Mouse (Mus musculus): ENCODE measurements at regions not wholly inside any gene's neighbourhood (a gene's known extent, or its start where the extent isn't known, plus 50 kb on each side); places are given as distances from the start of the nearest gene placed in this dataset.

DNA sequence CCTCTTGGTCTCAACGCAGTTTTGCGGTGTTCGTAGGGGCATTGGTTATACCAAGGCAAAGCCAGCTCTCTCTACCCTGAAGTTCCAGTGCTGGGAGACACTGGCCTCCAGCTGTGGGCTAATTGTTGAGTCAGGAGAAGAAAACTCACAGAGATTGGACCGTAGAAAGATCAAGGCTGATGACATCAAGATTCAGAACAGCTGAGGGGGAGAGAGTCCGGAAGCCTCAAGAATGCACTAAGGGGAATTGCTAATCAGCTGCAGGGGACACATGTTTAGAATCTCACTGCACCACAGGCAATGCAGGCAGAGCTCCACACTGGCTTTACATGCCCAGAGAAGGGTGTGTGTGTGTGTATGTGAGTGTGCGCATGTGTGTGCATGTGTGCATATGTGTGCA, 59.6 kb upstream of the Prickle1 start:
- DNase-seq (ENCODE audit: extremely low spot score, low read depth, low spot score) = no peak

DNA sequence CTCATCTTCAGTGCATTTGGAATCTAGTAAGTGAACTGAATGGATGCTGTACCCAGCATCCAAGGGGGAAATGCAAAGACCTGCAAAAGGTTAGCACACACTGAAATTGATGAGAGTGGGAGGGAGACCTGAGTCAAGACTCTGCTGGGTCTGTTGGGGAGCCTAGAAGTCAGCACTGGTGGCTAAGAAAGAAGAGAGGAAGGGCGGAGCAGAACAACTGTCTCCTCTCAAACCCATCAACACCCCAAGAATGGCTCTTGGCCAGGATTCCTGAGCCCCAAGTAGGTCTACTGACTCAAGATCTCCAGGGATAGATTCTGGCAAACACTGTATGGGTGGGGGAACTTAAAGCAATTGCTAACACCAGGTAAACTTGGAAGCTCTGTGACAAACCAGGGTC, 57.7 kb upstream of the Prickle1 start:
- no peak for DNase-seq (ENCODE audit: extremely low spot score, low read depth, low spot score)

DNA sequence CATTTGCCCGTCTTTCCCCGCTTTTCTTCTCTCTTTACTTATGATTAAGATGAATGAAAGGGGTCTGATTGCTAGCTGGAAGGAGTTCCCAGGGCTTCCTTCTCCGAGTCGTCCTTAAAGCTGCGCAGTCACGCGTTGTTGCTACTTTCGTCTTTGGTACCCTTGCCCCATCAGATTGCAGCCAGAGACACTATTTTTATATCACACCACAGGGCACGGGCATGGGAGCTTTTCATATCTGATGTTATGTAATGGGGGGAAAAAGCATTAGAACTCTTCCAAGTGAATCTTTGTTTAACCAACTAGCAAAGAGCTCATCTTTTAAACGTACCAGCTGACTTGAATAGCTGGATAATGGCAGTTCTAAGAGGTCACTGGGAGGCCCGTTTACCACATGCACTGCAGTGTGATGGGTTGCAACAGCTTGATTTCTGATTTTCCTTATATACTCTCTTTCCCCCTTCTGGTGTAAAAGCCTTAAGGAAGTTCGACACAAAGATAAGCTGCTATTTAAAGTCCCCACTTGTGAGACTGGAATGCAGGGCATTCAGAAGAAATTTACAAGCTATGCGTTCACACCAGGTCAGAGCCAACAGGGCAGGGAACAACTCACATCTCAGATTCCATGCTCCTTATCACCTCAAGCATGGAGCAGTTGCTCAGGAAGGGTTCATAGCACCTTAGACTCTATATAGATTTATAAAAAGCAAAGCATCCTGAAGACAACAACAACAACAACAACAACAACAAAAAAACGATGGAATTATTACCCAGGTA, 55.5 kb upstream of the Prickle1 start:
- no peak for DNase-seq (ENCODE audit: extremely low spot score, low read depth, low spot score)

DNA sequence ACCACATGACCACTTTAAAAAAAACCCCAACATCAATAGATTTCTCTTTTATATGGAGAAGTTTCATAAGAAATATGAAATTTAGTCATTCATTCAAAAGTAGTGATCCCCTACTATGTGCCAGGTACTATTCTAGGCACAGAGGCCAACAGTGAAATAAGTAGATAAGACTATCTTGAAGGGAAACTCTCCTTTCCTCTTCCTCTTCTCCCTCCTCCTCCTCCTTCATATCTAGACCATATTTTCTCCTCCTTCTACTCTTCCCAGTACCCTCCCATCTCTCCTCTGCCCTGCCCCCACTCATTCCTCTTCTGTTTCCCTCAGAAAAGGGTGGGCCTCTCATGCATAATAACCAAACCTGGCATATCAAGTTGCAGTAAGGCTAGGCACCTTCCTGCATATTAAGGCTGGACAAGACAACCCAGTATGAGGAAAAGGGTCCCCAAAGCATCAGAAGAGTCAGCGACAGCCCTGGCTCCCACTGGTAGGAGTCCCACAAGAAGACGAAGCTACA, 54.4 kb upstream of the Prickle1 start:
- no peak for DNase-seq (ENCODE audit: extremely low spot score, low read depth, low spot score)

DNA sequence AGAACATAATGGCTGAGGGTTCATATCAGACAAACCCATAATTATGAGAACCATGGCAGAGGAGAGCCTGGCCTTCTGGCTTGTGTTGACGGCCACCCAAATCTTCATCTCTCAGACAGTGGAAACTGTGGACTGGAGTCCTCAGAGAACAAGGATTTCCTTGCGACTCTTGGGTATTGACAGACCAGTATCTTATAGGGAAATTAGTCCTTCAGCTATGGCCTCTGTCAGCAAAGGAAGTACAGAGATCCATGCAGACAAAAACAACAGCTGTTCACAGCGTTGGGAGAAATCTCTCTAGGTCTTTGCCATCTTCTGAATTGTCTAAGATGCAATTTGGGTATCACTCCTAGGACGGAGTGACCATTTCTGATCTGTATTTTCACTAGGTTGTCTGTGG, 53.0 kb upstream of the Prickle1 start:
- no peak for DNase-seq (ENCODE audit: extremely low spot score, low read depth, low spot score)

DNA sequence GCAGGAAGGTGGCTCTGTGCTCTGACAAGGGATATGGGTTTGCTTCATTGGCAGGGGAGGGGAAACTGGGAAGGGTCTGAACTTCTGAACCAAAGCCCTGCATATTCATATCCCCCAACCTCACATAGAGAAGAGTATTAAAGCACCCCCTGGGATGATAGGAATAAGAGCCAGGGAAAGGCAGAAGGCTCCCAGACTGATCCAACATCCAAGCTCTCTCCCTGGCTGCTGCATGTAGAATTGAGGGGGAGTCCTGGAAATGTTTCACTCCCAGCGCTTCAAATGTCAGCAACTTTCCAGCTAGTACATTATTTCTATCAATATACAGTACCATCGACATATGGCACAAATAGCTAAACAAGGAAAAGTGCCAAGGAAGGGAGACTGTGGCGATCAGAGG, 51.1 kb upstream of the Prickle1 start:
- no peak for DNase-seq (ENCODE audit: extremely low spot score, low read depth, low spot score)

DNA sequence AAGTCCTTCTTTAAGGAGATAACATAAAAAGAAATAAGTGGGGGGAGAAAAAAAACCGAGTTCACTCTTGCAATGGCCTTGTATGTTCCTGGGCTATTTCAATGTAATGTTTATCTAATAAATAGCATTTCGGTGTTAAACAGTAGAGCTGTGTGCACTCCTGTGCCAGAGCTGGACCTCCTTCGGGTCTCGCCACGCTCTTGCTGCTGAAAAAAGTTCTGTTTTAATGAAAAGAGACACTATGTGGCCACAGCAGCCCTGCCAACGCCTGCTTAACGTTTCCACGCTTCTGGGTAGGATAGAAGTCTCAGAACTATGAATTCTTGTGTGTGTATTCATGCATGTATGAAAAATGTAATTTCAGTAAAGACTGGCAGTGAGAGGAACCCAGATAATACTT, 50.3 kb upstream of the Prickle1 start:
- no peak for DNase-seq (ENCODE audit: extremely low spot score, low read depth, low spot score)
